Mouse (Mus musculus): Measurements from ENCODE around the gene Egfl8. TPM values are rescaled to one million over a fixed set of nuclear protein-coding genes. Genes with fewer than 3 reads are reported as not detected.
A peak's percentile ranks its signal among the peaks of the same experiment; 100 is the strongest.

The Egfl8 gene
- polyA plus RNA-seq, 1 experiment, result 5.3 TPM

GRCm38 (mm10) chr17:34648141-34648890 is 32.5 kb upstream of the Egfl8 start:
- no peak for DNase-seq (ENCODE audit: low read depth)

- DNase-seq (ENCODE audit: low read depth), result peak; percentile 83
These were observed 31.4 kb upstream of the Egfl8 start, which contains the start of gene Atf6b for GRCm38 (mm10) chr17:34646906-34647787. TSS of gene Atf6b (plus strand) at chr17:34647146.

GRCm38 (mm10) chr17:34645831-34646511 is 30.2 kb upstream of the Egfl8 start:
- DNase-seq (ENCODE audit: low read depth), result no peak

GRCm38 (mm10) chr17:34645256-34645829 is 29.6 kb upstream of the Egfl8 start:
- no peak for DNase-seq (ENCODE audit: low read depth)

GRCm38 (mm10) chr17:34644608-34645007 is 28.8 kb upstream of the Egfl8 start, which contains the start of gene Fkbpl:
TSS of gene Fkbpl (plus strand) at chr17:34644764.
- DNase-seq (ENCODE audit: low read depth), result peak; percentile 88

GRCm38 (mm10) chr17:34643944-34644343 is 28.2 kb upstream of the Egfl8 start:
- DNase-seq (ENCODE audit: low read depth), result no peak

- DNase-seq (ENCODE audit: low read depth), result no peak
These were observed 27.6 kb upstream of the Egfl8 start for GRCm38 (mm10) chr17:34643379-34643778.

GRCm38 (mm10) chr17:34641945-34642344 is 26.2 kb upstream of the Egfl8 start:
- DNase-seq (ENCODE audit: low read depth), result no peak

- no peak for DNase-seq (ENCODE audit: low read depth)
These were observed 25.2 kb upstream of the Egfl8 start for GRCm38 (mm10) chr17:34640778-34641601.

- DNase-seq (ENCODE audit: low read depth), result peak; percentile 83
These were observed 23.9 kb upstream of the Egfl8 start for GRCm38 (mm10) chr17:34639461-34640255.

- DNase-seq (ENCODE audit: low read depth), result no peak
These were observed 21.7 kb upstream of the Egfl8 start for GRCm38 (mm10) chr17:34637459-34637858.

- DNase-seq (ENCODE audit: low read depth), result no peak
These were observed 19.9 kb upstream of the Egfl8 start for GRCm38 (mm10) chr17:34635671-34636070.

- no peak for DNase-seq (ENCODE audit: low read depth)
These were observed 16.5 kb upstream of the Egfl8 start for GRCm38 (mm10) chr17:34632261-34632691.

GRCm38 (mm10) chr17:34631647-34632046 is 15.9 kb upstream of the Egfl8 start:
- DNase-seq (ENCODE audit: low read depth), result no peak

- no peak for DNase-seq (ENCODE audit: low read depth)
These were observed 15.1 kb upstream of the Egfl8 start for GRCm38 (mm10) chr17:34630761-34631301.

- DNase-seq (ENCODE audit: low read depth), result no peak
These were observed 14.2 kb upstream of the Egfl8 start for GRCm38 (mm10) chr17:34629796-34630603.

GRCm38 (mm10) chr17:34629221-34629751 is 13.5 kb upstream of the Egfl8 start, which contains the start of gene Prrt1:
TSS of gene Prrt1 (plus strand) at chr17:34629533.
- no peak for DNase-seq (ENCODE audit: low read depth)

GRCm38 (mm10) chr17:34628644-34628967 is 12.8 kb upstream of the Egfl8 start:
- no peak for DNase-seq (ENCODE audit: low read depth)
